Mouse (Mus musculus): ENCODE data around the gene Hfe2. TPM values are rescaled to one million over a fixed set of nuclear protein-coding genes. Genes with fewer than 3 reads are reported as not detected.

The Hfe2 gene
- polyA plus RNA-seq, 1 experiment from 2014 or later = 7.9 TPM

GRCm38 (mm10) chr3:96497451-96498028 is 27.4 kb upstream of the Hfe2 start:
- Histone ChIP-seq H3K9ac (peak overlapping the region; percentile 54; the same call in 1 of the 2 replicates), H3K4me1 (replicated peaks) (peaks cover 2% of the 10 kb centered on the region; the same call in 1 of the 2 replicates), H3K36me3 (no peaks in the 10 kb centered on the region), H3K27me3 (no peaks in the 10 kb centered on the region), H3K27ac (no peak overlapping the region), H3K9me3 (replicated peaks) (no peaks in the 10 kb centered on the region), H3K4me2 (peak overlapping the region; percentile 87), H3K4me3 (peak overlapping the region; percentile 57)
- no peak; the same call in 1 of the 2 replicates for ATAC-seq (replicated peaks; ENCODE audit: insufficient number of reproducible peaks, insufficient read depth, low FRiP score, low read depth)
- under 1% methylated on average over 19 of the region's 19 CpGs for WGBS

GRCm38 (mm10) chr3:96498476-96499245 is 26.3 kb upstream of the Hfe2 start:
- Histone ChIP-seq H3K27ac (no peak overlapping the region), H3K4me2 (no peak overlapping the region), H3K9ac (no peak overlapping the region), H3K4me1 (replicated peaks) (peaks cover 6% of the 10 kb centered on the region), H3K36me3 (no peaks in the 10 kb centered on the region), H3K9me3 (replicated peaks) (no peaks in the 10 kb centered on the region), H3K4me3 (peak overlapping the region; percentile 62; the same call in 1 of the 2 replicates), H3K27me3 (no peaks in the 10 kb centered on the region)
- ATAC-seq (replicated peaks; ENCODE audit: insufficient number of reproducible peaks, insufficient read depth, low FRiP score, low read depth) = no peak
- WGBS = 78% methylated on average over 4 of the region's 4 CpGs

- Histone ChIP-seq H3K4me3 (peak overlapping the region; percentile 62), H3K9me3 (replicated peaks) (no peaks in the 10 kb centered on the region), H3K36me3 (no peaks in the 10 kb centered on the region), H3K4me2 (peak overlapping the region; percentile 53), H3K4me1 (replicated peaks) (peaks cover 6% of the 10 kb centered on the region), H3K27me3 (no peaks in the 10 kb centered on the region), H3K9ac (peak overlapping the region; percentile 72), H3K27ac (peak overlapping the region; percentile 95)
- WGBS = under 1% methylated on average over 36 of the region's 36 CpGs
- ATAC-seq (replicated peaks; ENCODE audit: insufficient number of reproducible peaks, insufficient read depth, low FRiP score, low read depth) = peak; percentile 48
Measured at GRCm38 (mm10) chr3:96499481-96500288, 25.3 kb upstream of the Hfe2 start.

- no peaks in the 10 kb centered on the region for H3K9me3 ChIP-seq (replicated peaks)
- H3K4me1 ChIP-seq (replicated peaks) = peaks cover 6% of the 10 kb centered on the region
- ATAC-seq (replicated peaks; ENCODE audit: insufficient number of reproducible peaks, insufficient read depth, low FRiP score, low read depth) = peak; percentile 84
- under 1% methylated on average over 17 of the region's 17 CpGs for WGBS
- H3K36me3 ChIP-seq = no peaks in the 10 kb centered on the region
- H3K4me2 ChIP-seq = peak overlapping the region; percentile 84
- no peaks in the 10 kb centered on the region for H3K27me3 ChIP-seq
- H3K4me3 ChIP-seq = peak overlapping the region; percentile 62
- peak overlapping the region; percentile 95 for H3K27ac ChIP-seq
- H3K9ac ChIP-seq = peak overlapping the region; percentile 72
Measured at GRCm38 (mm10) chr3:96500289-96500621, 24.7 kb upstream of the Hfe2 start.

DNA sequence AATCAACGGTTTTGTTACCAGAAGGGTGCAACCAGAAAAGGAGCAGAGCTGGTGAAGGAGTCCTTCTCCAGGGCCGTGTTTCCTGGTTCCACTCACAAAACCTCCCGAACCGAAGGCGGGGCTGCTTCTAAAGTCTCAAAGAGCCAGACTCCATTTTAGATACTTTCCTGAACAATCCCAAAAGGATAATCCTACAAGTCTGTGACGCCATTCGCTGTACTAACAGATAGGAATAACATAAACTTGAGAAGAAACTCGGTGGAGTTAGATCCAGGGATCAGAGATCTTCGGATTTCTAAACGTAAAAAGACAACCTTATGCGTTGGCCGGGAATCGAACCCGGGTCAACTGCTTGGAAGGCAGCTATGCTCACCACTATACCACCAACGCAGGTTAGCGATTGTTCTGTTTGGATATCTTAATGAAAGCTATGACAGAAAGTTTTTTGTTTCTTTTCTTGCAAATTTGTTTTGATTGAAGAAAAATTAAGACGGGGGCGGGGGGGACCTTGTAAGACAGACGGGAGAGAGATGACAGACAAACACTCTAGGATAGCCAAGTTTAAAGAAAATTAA is 24.2 kb upstream of the Hfe2 start:
- peak; percentile 76 for ATAC-seq (replicated peaks; ENCODE audit: insufficient number of reproducible peaks, insufficient read depth, low FRiP score, low read depth)
- Histone ChIP-seq H3K36me3 (no peaks in the 10 kb centered on the region), H3K9me3 (replicated peaks) (no peaks in the 10 kb centered on the region), H3K4me1 (replicated peaks) (peaks cover 6% of the 10 kb centered on the region), H3K4me3 (peak overlapping the region; percentile 62), H3K9ac (peak overlapping the region; percentile 62), H3K27ac (peak overlapping the region; percentile 95), H3K4me2 (peak overlapping the region; percentile 84), H3K27me3 (no peaks in the 10 kb centered on the region)
- WGBS = under 1% methylated on average over 19 of the region's 19 CpGs

DNA sequence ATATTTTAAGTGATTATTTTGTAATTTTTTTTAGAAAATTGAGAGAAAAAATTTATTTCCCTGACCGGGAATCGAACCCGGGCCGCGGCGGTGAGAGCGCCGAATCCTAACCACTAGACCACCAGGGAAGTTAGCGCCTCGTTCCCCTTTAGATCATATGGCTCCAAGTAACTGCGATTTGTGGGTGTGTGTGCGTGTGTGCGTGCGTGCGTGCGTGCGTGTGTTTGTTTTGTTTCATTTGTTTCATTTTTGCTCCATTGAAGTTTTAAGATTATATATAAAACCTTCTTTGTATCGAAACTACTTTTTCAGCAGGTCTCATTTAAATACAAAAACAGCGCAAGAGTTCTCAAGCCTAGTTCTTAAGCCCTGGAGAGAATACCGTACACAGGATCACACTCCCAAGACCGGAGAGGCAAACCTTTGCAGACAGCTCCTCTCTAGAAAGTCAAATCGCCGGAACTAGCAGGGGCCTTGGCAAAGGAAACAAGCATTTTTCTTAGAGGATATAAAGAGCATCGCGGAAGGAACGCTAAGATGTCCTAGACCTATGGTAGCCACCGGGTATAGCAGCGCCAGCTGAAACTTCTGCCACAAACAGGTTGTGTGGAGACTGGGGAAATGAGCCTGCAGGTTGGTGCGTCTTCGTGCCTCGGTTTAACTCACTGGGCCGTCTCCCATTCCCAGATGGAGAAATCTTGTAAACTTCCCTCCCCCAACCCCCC is 23.4 kb upstream of the Hfe2 start:
- peak; percentile 66 for ATAC-seq (replicated peaks; ENCODE audit: insufficient number of reproducible peaks, insufficient read depth, low FRiP score, low read depth)
- no peaks in the 10 kb centered on the region for H3K9me3 ChIP-seq (replicated peaks)
- under 1% methylated on average over 32 of the region's 32 CpGs for WGBS

GRCm38 (mm10) chr3:96502181-96503082 is 22.5 kb upstream of the Hfe2 start:
- WGBS = 1% methylated on average over 19 of the region's 19 CpGs
- H3K4me3 ChIP-seq = peak overlapping the region; percentile 62
- H3K27ac ChIP-seq = peak overlapping the region; percentile 83
- no peaks in the 10 kb centered on the region for H3K9me3 ChIP-seq (replicated peaks)
- H3K36me3 ChIP-seq = no peaks in the 10 kb centered on the region
- no peaks in the 10 kb centered on the region for H3K27me3 ChIP-seq
- ATAC-seq (replicated peaks; ENCODE audit: insufficient number of reproducible peaks, insufficient read depth, low FRiP score, low read depth) = no peak
- peak overlapping the region; percentile 84 for H3K4me2 ChIP-seq
- peak overlapping the region; percentile 64 for H3K9ac ChIP-seq
- peaks cover 4% of the 10 kb centered on the region for H3K4me1 ChIP-seq (replicated peaks)

More for the DNA sequence above, 23.4 kb upstream of the Hfe2 start:
- H3K27me3 ChIP-seq = no peaks in the 10 kb centered on the region
- peak overlapping the region; percentile 95 for H3K27ac ChIP-seq
- H3K36me3 ChIP-seq = no peaks in the 10 kb centered on the region
- H3K9ac ChIP-seq = peak overlapping the region; percentile 64
- H3K4me1 ChIP-seq (replicated peaks) = peaks cover 6% of the 10 kb centered on the region
- peak overlapping the region; percentile 84 for H3K4me2 ChIP-seq
- H3K4me3 ChIP-seq = peak overlapping the region; percentile 62

DNA sequence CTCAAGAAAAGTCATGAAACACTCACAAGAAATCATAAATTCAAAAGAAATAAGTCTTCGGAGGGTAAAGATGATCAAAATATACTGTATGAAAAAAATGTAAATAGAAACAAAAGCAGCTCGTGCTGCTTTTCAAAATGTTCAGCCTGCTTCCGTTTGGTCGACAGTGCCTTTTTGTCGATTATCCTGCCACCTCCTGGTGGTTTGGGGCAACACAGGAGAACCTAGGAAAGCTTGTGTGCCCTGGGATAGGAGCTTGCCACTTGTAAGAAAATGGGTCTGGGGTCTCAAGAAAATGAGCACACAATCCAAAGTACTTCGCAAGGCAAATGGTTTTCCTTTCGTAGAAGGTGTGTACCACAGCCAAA is 21.9 kb upstream of the Hfe2 start:
- H3K4me1 ChIP-seq (replicated peaks) = peaks cover 4% of the 10 kb centered on the region
- H3K36me3 ChIP-seq = no peaks in the 10 kb centered on the region
- peak overlapping the region; percentile 83; the same call in 1 of the 2 replicates for H3K27ac ChIP-seq
- 0% methylated on average over 7 of the region's 7 CpGs for WGBS
- ATAC-seq (replicated peaks; ENCODE audit: insufficient number of reproducible peaks, insufficient read depth, low FRiP score, low read depth) = no peak
- H3K4me3 ChIP-seq = peak overlapping the region; percentile 62
- no peaks in the 10 kb centered on the region for H3K9me3 ChIP-seq (replicated peaks)
- peak overlapping the region; percentile 64 for H3K9ac ChIP-seq
- H3K27me3 ChIP-seq = no peaks in the 10 kb centered on the region
- peak overlapping the region; percentile 84 for H3K4me2 ChIP-seq

DNA sequence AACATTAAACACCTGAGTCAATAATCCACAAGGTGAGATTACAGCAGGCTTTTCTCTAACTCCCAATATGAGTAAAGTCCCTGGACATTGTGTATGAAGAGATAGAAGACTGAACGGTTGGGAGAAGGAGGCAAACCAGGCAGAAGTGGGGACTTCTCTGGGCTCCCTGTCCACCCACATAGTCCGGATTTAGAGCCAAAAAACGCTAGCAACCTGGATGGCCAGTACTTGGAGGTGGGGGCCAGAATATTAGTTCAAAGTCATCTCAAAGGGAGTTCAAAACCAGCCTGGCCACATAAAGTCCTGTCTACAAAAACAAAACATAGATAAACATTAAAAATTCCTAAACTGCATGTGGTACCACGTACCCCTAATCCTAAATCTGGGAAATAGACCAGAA is 21.0 kb upstream of the Hfe2 start:
- no peak for ATAC-seq (replicated peaks; ENCODE audit: insufficient number of reproducible peaks, insufficient read depth, low FRiP score, low read depth)
- Histone ChIP-seq H3K9ac (no peak overlapping the region), H3K27ac (no peak overlapping the region), H3K4me2 (no peak overlapping the region), H3K9me3 (replicated peaks) (no peaks in the 10 kb centered on the region), H3K27me3 (no peaks in the 10 kb centered on the region), H3K4me1 (replicated peaks) (peaks cover 4% of the 10 kb centered on the region), H3K4me3 (no peak overlapping the region), H3K36me3 (no peaks in the 10 kb centered on the region)
- 60% methylated on average over 4 of the region's 4 CpGs for WGBS

GRCm38 (mm10) chr3:96504931-96505330 is 20.0 kb upstream of the Hfe2 start:
- Histone ChIP-seq H3K36me3 (no peaks in the 10 kb centered on the region), H3K27me3 (no peaks in the 10 kb centered on the region), H3K27ac (no peak overlapping the region), H3K4me2 (no peak overlapping the region), H3K9ac (no peak overlapping the region), H3K9me3 (replicated peaks) (no peaks in the 10 kb centered on the region), H3K4me3 (no peak overlapping the region), H3K4me1 (replicated peaks) (peaks cover 4% of the 10 kb centered on the region)
- ATAC-seq (replicated peaks; ENCODE audit: insufficient number of reproducible peaks, insufficient read depth, low FRiP score, low read depth) = no peak
- WGBS = 81% methylated on average over 6 of the region's 6 CpGs

All from heart, embryonic 15.5 days (tissue).